Mouse (Mus musculus) thymus, adult 2 months (tissue): ENCODE results near the gene C1rl.

Source experiments
- CTCF ChIP-seq: fragments of 200-500 bp; IDR thresholded peaks from 2 replicates; pipeline ENCODE4 v1.5.1; 2012; ENCODE audit warnings: mild to moderate bottlenecking, control low read depth, low read length, moderate library complexity, borderline replicate concordance; ENCODE audit not compliant: control insufficient read depth, poor library complexity, insufficient read depth; ENCODE audit errors: extremely low read depth
- POLR2A ChIP-seq: fragments of 200-500 bp; IDR thresholded peaks from 2 replicates; pipeline ENCODE4 v1.6.1; 2012; ENCODE audit warnings: mild to moderate bottlenecking, low read length, control low read depth, moderate library complexity; ENCODE audit not compliant: control insufficient read depth, poor library complexity, insufficient read depth; ENCODE audit errors: extremely low read depth

DNA sequence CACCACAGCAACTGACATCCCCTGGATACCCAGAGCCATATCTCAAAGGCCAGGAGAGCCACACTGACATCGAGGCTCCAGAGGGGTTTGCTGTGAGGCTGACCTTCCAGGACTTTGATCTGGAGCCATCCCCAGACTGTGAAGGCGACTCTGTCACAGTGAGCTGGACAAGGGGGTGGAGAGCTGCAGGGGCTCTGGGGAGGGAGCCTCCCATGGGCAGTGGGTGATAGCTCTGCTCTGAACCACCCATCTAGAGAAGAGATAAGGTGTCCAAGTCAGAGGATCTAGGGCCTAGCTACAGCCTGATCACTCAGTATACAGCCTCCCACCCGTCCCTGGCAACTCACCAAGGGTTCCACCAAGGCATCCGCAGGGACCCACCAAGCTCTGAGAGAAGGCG is 973 bp downstream of the C1rl start:
- TF ChIP-seq CTCF: no peak
- TF ChIP-seq POLR2A: no peak
